Mouse (Mus musculus): ENCODE measurements at regions not wholly inside any gene's neighbourhood (a gene's known extent, or its start where the extent isn't known, plus 50 kb on each side); places are given as distances from the start of the nearest gene placed in this dataset.

GRCm38 (mm10) chr4:134995052-134995451, 64.4 kb downstream of the Syf2 start:
- TF ChIP-seq HCFC1 (IDR thresholded peaks at IDR 0.05; ENCODE audit: borderline replicate concordance, insufficient read depth, low read length), result no peak
- TF ChIP-seq CHD2 (IDR thresholded peaks at IDR 0.05; ENCODE audit: low read depth, low read length), result no peak

Data from ES-E14 (cell line).